Mouse (Mus musculus) granulocyte monocyte progenitor cell, adult 5-6 weeks (primary cell): ENCODE measurements at regions not wholly inside any gene's neighbourhood (a gene's known extent, or its start where the extent isn't known, plus 50 kb on each side); places are given as distances from the start of the nearest gene placed in this dataset.

Source experiments
- ATAC-seq: replicated peaks from 2 replicates; pipeline ENCODE4 v1.8.0; 2016; ENCODE audit warnings: mild to moderate bottlenecking, moderate TSS enrichment, inconsistent platforms; ENCODE audit not compliant: poor library complexity, severe bottlenecking

GRCm38 (mm10) chr17:15311822-15312221, 64.8 kb downstream of the Dll1 start:
- no peak for ATAC-seq

- ATAC-seq, result no peak
These were observed 66.2 kb downstream of the Dll1 start for GRCm38 (mm10) chr17:15310465-15310864.

GRCm38 (mm10) chr17:15302110-15302509, 74.6 kb downstream of the Dll1 start:
- ATAC-seq, result no peak

- ATAC-seq, result no peak
These were observed 76.8 kb downstream of the Dll1 start for GRCm38 (mm10) chr17:15299743-15300371.

GRCm38 (mm10) chr17:15294165-15294585, 82.5 kb downstream of the Dll1 start:
- no peak for ATAC-seq

GRCm38 (mm10) chr17:15292490-15293070, 84.1 kb downstream of the Dll1 start:
- no peak for ATAC-seq

- ATAC-seq, result no peak
These were observed 85.0 kb downstream of the Dll1 start for GRCm38 (mm10) chr17:15291626-15292025.

- no peak for ATAC-seq
These were observed 86.3 kb downstream of the Dll1 start for GRCm38 (mm10) chr17:15290326-15290725.

GRCm38 (mm10) chr17:15289062-15289461, 87.6 kb downstream of the Dll1 start:
- ATAC-seq, result no peak

- no peak for ATAC-seq
These were observed 88.0 kb downstream of the Dll1 start for GRCm38 (mm10) chr17:15288640-15289039.

GRCm38 (mm10) chr17:15286596-15286995, 90.1 kb downstream of the Dll1 start:
- no peak for ATAC-seq

- ATAC-seq, result no peak
These were observed 91.2 kb downstream of the Dll1 start for GRCm38 (mm10) chr17:15285399-15286043.

- ATAC-seq, result no peak
These were observed 106.8 kb downstream of the Dll1 start for GRCm38 (mm10) chr17:15269905-15270304.

- no peak for ATAC-seq
These were observed 107.5 kb downstream of the Dll1 start for GRCm38 (mm10) chr17:15269056-15269612.

- ATAC-seq, result no peak
These were observed 109.0 kb downstream of the Dll1 start for GRCm38 (mm10) chr17:15267721-15268120.

GRCm38 (mm10) chr17:15259427-15260101, 117.1 kb downstream of the Dll1 start:
- no peak for ATAC-seq

- ATAC-seq, result peak; percentile 50; the same call in 1 of the 2 replicates
These were observed 120.8 kb downstream of the Dll1 start for GRCm38 (mm10) chr17:15255874-15256273.

- ATAC-seq, result no peak
These were observed 122.9 kb downstream of the Dll1 start for GRCm38 (mm10) chr17:15253785-15254184.

- ATAC-seq, result no peak
These were observed 123.4 kb downstream of the Dll1 start for GRCm38 (mm10) chr17:15253271-15253670.

GRCm38 (mm10) chr17:15252187-15252586, 124.5 kb downstream of the Dll1 start:
- ATAC-seq, result no peak

GRCm38 (mm10) chr17:15251641-15252040, 125.0 kb downstream of the Dll1 start:
- no peak for ATAC-seq
